Mouse (Mus musculus) liver, embryonic 14.5 days (tissue): ENCODE measurements around the gene Kcnq1.

Source experiments
- CTCF ChIP-seq: IDR thresholded peaks from 2 replicates; pipeline ENCODE4 v1.5.1; 2016; ENCODE audit warnings: antibody characterized with exemption, low read depth, control low read depth
- EP300 ChIP-seq: IDR thresholded peaks from 2 replicates; pipeline ENCODE4 v1.6.1; 2016; ENCODE audit warnings: antibody characterized with exemption, low read depth

GRCm38 (mm10) chr7:143305808-143306207, 199.6 kb downstream of the Kcnq1 start:
- TF ChIP-seq CTCF: no peak
- no peak for TF ChIP-seq EP300
